Mouse (Mus musculus) liver, postnatal 0 days (tissue): ENCODE results near the gene Slc5a10.

Experiments used
- CTCF ChIP-seq: sonication (generic); IDR thresholded peaks from 2 replicates; pipeline ENCODE4 v1.5.1; 2016; ENCODE audit warnings: antibody characterized with exemption, low read depth
- EP300 ChIP-seq: IDR thresholded peaks from 2 replicates; pipeline ENCODE4 v1.6.1; 2016; ENCODE audit warnings: antibody characterized with exemption, low read depth, mild to moderate bottlenecking

DNA sequence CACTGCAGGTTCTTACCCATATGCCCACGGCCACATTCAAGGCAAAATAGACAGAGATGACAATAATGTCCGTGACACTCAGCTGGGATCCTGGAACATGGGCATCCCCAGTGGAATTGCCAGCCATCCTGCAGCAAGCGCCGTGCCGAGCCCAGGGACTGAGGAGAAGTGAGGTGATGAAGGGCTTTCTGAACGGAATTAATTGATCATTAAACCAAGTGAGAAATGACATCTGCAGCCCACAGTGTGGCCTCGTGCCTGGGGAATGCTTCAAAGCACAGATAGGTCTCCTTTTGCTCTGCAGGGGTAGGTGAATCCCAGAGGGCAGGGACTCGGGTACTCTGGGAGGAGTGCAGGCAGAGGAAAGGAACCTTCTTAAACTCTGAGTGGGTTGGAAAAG, 800 bp downstream of the Slc5a10 start:
- no peak for TF ChIP-seq CTCF
- TF ChIP-seq EP300: no peak
